Mouse (Mus musculus) liver, postnatal 0 days (tissue): ENCODE results near the gene Trim25.

ENCODE experiments used
- CTCF ChIP-seq: sonication (generic); IDR thresholded peaks from 2 replicates; pipeline ENCODE4 v1.5.1; 2016; ENCODE audit warnings: antibody characterized with exemption, low read depth
- EP300 ChIP-seq: IDR thresholded peaks from 2 replicates; pipeline ENCODE4 v1.6.1; 2016; ENCODE audit warnings: antibody characterized with exemption, low read depth, mild to moderate bottlenecking

DNA sequence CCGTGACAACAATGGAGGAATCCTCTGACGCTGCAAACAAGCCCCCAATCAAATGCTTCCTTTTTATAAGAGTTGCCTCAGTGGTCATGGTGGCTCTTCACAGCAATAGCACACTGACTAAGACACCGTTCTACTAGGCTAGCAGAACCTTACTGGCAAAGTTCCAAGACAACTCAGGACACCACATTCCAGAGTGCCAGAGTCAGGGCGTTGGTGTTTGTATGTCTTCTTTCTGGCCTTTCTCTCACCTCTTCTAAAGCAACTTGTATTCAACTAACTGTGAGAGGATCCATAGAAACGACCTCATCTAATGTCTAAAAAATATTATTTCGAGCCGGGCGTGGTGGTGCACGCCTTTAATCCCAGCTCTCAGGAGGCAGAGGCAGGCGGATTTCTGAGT is 24.3 kb downstream of the Trim25 start:
- TF ChIP-seq CTCF (no peak), EP300 (no peak)
